Mouse (Mus musculus): Measurements from ENCODE around the gene Tnfsf15.

- TF ChIP-seq UBTF (IDR thresholded peaks at IDR 0.05; ENCODE audit: low read depth, low read length) (no peak), CTCF (conservative IDR thresholded peaks at IDR 0.05 in 1 of 2, IDR thresholded peaks at IDR 0.05 in 1 of 2; ENCODE audit: low read depth in 2 of 2, low read length in 2 of 2) (no peak), POLR2A (IDR thresholded peaks at IDR 0.05; ENCODE audit: low read depth, low read length) (no peak), USF2 (conservative IDR thresholded peaks at IDR 0.05; ENCODE audit: low read depth, low read length) (no peak), JUND (conservative IDR thresholded peaks at IDR 0.05; ENCODE audit: low read depth, low read length) (0 out of 2 replicates have a peak, but pooled peaks have one; percentile 39), E2F4 (IDR thresholded peaks at IDR 0.05; ENCODE audit: insufficient replicate concordance, low read depth, low read length) (no peak), EP300 (IDR thresholded peaks at IDR 0.05; ENCODE audit: low read length) (peak; percentile 78), MAX (IDR thresholded peaks at IDR 0.05; ENCODE audit: low read length) (no peak), PAX5 (IDR thresholded peaks at IDR 0.05; ENCODE audit: low read length) (no peak)
Observed at GRCm38 (mm10) chr4:63769161-63769560, 24.2 kb upstream of the Tnfsf15 start.

All from CH12.LX (cell line).